Mouse (Mus musculus) stomach, embryonic 16.5 days (tissue): Measurements from ENCODE around the gene Kat6b. TPM values are rescaled to one million over a fixed set of nuclear protein-coding genes. Genes with fewer than 3 reads are reported as not detected.

ENCODE experiments used
- ATAC-seq: fragments of 200-750 bp; cut with Nextera tagmentation; 2 replicates; pipeline ENCODE4 v1.8.0; 2017; ENCODE audit warnings: moderate number of reproducible peaks, moderate TSS enrichment; ENCODE audit not compliant: insufficient read depth, low FRiP score
- H3K27ac ChIP-seq: fragments of 300-500 bp; sonication (generic); 2 replicates; pipeline ENCODE4 v1.5.1; 2014; ENCODE audit warnings: low read length
- H3K27me3 ChIP-seq: fragments of 300-500 bp; sonication (generic); 2 replicates; pipeline ENCODE4 v1.6.1; 2014; ENCODE audit warnings: low read length, control low read depth, mixed read lengths; ENCODE audit not compliant: control insufficient read depth, insufficient read depth
- H3K36me3 ChIP-seq: fragments of 300-500 bp; sonication (generic); 2 replicates; pipeline ENCODE4 v1.6.1; 2014; ENCODE audit warnings: low read length; ENCODE audit not compliant: control insufficient read depth, insufficient read depth
- H3K4me1 ChIP-seq: fragments of 300-500 bp; sonication (generic); 2 replicates; pipeline ENCODE4 v1.6.1; 2014; ENCODE audit warnings: low read length, control low read depth, mixed read lengths; ENCODE audit not compliant: control insufficient read depth, insufficient read depth
- H3K4me2 ChIP-seq: fragments of 300-500 bp; sonication (generic); 2 replicates; pipeline ENCODE4 v1.6.1; 2014; ENCODE audit warnings: low read depth, low read length, mixed read lengths
- H3K4me3 ChIP-seq: fragments of 300-500 bp; sonication (generic); replicated peaks from 2 replicates; pipeline ENCODE4 v1.5.1; 2014; ENCODE audit warnings: mild to moderate bottlenecking, low read length
- H3K9ac ChIP-seq: fragments of 300-500 bp; sonication (generic); 2 replicates; pipeline ENCODE4 v1.6.1; 2014; ENCODE audit warnings: low read length
- H3K9me3 ChIP-seq: fragments of 300-500 bp; sonication (generic); replicated peaks from 2 replicates; pipeline ENCODE4 v1.6.1; 2016; ENCODE audit warnings: low read length, control low read depth; ENCODE audit not compliant: control insufficient read depth
- WGBS: fragments of 180-500 bp; shearing (Covaris S2); extraction: QIAGEN DNeasy Blood & Tissue Kit; methylation state at CpG from one replicate; pipeline ENCODE4 v1.1.7; 2014; 5-methylcytosine and 5-hydroxymethylcytosine counted together
- polyA plus RNA-seq: library from polyadenylated mRNA; unstranded; fragments of >200 nt; fragmentation: Nextera tagmentation; extraction: Ambion mirVana; gene quantifications from 2 replicates; pipeline ENCODE4 v1.2.1, GENCODE M21; 2015

Gene Kat6b
- polyA plus RNA-seq, 1 experiment from 2014 or later = 12.5 TPM

- 8% methylated on average over 9 of the region's 9 CpGs for WGBS
- Histone ChIP-seq H3K4me2 (peak overlapping the region; percentile 48), H3K4me1 (peaks cover 22% of the 10 kb centered on the region), H3K9me3 (no peaks in the 10 kb centered on the region), H3K9ac (0 out of 2 replicates have a peak overlapping the region, but pooled peaks have one; percentile 20), H3K27me3 (peaks cover 5% of the 10 kb centered on the region), H3K36me3 (no peaks in the 10 kb centered on the region), H3K27ac (no peak overlapping the region), H3K4me3 (peak overlapping the region; percentile 20; the same call in 1 of the 2 replicates)
- ATAC-seq = peak; percentile 75; the same call in 1 of the 2 replicates
Observed at GRCm38 (mm10) chr14:21682681-21683129, 201.5 kb downstream of the Kat6b start.

DNA sequence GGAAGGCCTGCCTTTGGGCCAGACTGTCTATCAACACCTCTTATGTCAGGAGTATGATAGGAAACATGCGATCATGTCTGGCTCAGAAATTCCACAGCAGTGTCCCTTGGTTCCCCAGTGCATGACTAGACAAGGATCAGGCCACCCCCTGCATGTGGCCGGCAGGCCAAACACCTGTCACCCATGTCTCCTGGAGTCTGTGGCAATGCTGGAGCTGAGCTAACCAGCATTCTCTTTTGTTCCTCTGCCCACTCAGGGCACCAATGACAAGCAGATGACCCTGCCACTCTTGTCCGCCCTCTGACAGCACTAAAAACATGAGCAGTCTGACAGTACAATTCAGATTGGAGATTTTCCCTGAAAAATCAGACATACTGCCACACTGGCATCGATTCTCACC is 202.6 kb downstream of the Kat6b start:
- no peak overlapping the region for H3K4me2 ChIP-seq
- H3K4me1 ChIP-seq = peaks cover 22% of the 10 kb centered on the region
- H3K9ac ChIP-seq = no peak overlapping the region
- WGBS = 88% methylated on average over 4 of the region's 4 CpGs
- no peak overlapping the region for H3K27ac ChIP-seq
- peaks cover 5% of the 10 kb centered on the region for H3K27me3 ChIP-seq
- no peak overlapping the region for H3K4me3 ChIP-seq
- H3K36me3 ChIP-seq = no peaks in the 10 kb centered on the region
- H3K9me3 ChIP-seq = no peaks in the 10 kb centered on the region
- no peak for ATAC-seq

- WGBS = 85% methylated on average over 10 of the region's 10 CpGs
- peaks cover 13% of the 10 kb centered on the region for H3K4me1 ChIP-seq
- H3K27ac ChIP-seq = no peak overlapping the region
- no peak overlapping the region for H3K4me2 ChIP-seq
- ATAC-seq = no peak
- no peak overlapping the region for H3K4me3 ChIP-seq
- H3K36me3 ChIP-seq = no peaks in the 10 kb centered on the region
- no peaks in the 10 kb centered on the region for H3K9me3 ChIP-seq
- no peak overlapping the region; the same call in 1 of the 2 replicates for H3K9ac ChIP-seq
- peaks cover 5% of the 10 kb centered on the region for H3K27me3 ChIP-seq
Observed at GRCm38 (mm10) chr14:21685411-21686146, 204.3 kb downstream of the Kat6b start.

GRCm38 (mm10) chr14:21686376-21687279 is 205.4 kb downstream of the Kat6b start:
- WGBS = 11% methylated on average over 49 of the region's 49 CpGs
- Histone ChIP-seq H3K36me3 (no peaks in the 10 kb centered on the region), H3K4me2 (peak overlapping the region; percentile 68), H3K27me3 (peaks cover 5% of the 10 kb centered on the region), H3K4me1 (peaks cover 13% of the 10 kb centered on the region), H3K9ac (peak overlapping the region; percentile 47), H3K4me3 (peak overlapping the region; percentile 42), H3K9me3 (no peaks in the 10 kb centered on the region), H3K27ac (no peak overlapping the region)
- ATAC-seq = peak; percentile 65; the same call in 1 of the 2 replicates

DNA sequence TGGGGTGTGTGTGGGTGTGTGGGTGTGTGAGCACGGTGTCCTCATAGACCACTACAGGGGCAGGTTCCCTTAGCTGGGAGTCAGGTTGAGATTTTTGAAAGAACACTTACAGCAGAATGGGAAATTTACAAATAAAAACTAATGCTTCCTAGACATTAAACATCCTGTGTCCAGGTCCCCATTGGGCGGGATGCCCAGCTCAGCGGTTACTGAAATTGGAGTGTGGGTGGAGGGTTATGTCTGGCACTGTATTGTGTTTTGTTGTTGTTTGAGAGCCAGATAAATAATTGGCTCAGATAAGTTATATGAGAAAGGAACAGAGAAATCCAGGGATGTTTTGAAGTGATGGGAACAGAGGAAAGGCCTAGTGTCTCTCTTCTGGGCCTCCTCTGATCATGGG is 209.8 kb downstream of the Kat6b start:
- Histone ChIP-seq H3K9ac (no peak overlapping the region), H3K36me3 (no peaks in the 10 kb centered on the region), H3K4me1 (peaks cover 5% of the 10 kb centered on the region), H3K4me2 (no peak overlapping the region), H3K27me3 (peaks cover 5% of the 10 kb centered on the region), H3K4me3 (no peak overlapping the region), H3K27ac (no peak overlapping the region), H3K9me3 (0 out of 2 replicates have a peak, but pooled peaks cover 2% of the 10 kb centered on the region)
- WGBS = 78% methylated on average over 3 of the region's 3 CpGs
- no peak for ATAC-seq

DNA sequence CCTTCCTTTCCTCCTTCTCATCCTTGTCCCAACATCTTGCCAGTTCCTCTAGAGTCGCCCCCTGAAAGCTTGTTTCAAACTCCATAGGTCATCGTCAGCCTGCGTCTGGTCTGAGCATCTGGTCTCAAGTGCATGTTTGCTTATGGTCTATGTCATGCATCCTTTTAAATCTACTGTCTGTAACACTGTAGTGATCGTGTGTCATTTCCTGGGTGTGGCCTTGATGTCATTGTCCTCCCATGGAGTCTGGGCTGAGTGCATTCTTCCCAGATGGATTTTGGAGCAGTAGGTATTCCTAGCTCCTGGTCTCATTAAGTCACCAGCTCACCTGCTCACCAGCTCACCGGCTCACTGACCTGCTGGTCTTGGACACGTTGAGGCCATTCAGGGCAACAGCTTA is 213.8 kb downstream of the Kat6b start:
- Histone ChIP-seq H3K4me1 (no peaks in the 10 kb centered on the region), H3K27ac (no peak overlapping the region), H3K4me2 (no peak overlapping the region), H3K4me3 (no peak overlapping the region), H3K9ac (no peak overlapping the region), H3K9me3 (0 out of 2 replicates have a peak, but pooled peaks cover 2% of the 10 kb centered on the region), H3K27me3 (no peaks in the 10 kb centered on the region), H3K36me3 (no peaks in the 10 kb centered on the region)
- ATAC-seq = no peak
- WGBS = 69% methylated on average over 6 of the region's 6 CpGs

- Histone ChIP-seq H3K27ac (no peak overlapping the region), H3K9ac (no peak overlapping the region), H3K4me2 (no peak overlapping the region), H3K4me1 (no peaks in the 10 kb centered on the region), H3K4me3 (no peak overlapping the region), H3K36me3 (no peaks in the 10 kb centered on the region), H3K9me3 (0 out of 2 replicates have a peak, but pooled peaks cover 2% of the 10 kb centered on the region), H3K27me3 (no peaks in the 10 kb centered on the region)
- ATAC-seq = no peak
- WGBS = 73% methylated on average over 7 of the region's 7 CpGs
Observed at GRCm38 (mm10) chr14:21696186-21696830, 215.1 kb downstream of the Kat6b start.

GRCm38 (mm10) chr14:21702691-21703090 is 221.5 kb downstream of the Kat6b start:
- H3K9me3 ChIP-seq = no peaks in the 10 kb centered on the region
- ATAC-seq = no peak
- H3K27me3 ChIP-seq = no peaks in the 10 kb centered on the region
- H3K36me3 ChIP-seq = no peaks in the 10 kb centered on the region
- H3K4me1 ChIP-seq = peaks cover 12% of the 10 kb centered on the region
- 90% methylated on average over 8 of the region's 8 CpGs for WGBS
- no peak overlapping the region for H3K27ac ChIP-seq
- no peak overlapping the region for H3K4me2 ChIP-seq
- no peak overlapping the region for H3K9ac ChIP-seq
- H3K4me3 ChIP-seq = no peak overlapping the region
